Comparison of ENCODE assay signal across 9 mouse cellular contexts in genomic region chr2:28917518-28918361, GRCm38 (mm10). TPM values are rescaled to one million over a fixed set of nuclear protein-coding genes. Genes with fewer than 3 reads are reported as not detected.
DNase-seq lines count a peak whose midpoint lies in the region; ATAC-seq lines count a peak whose summit lies in the region.
"Had no signal": no experiment of that assay in that cellular context is flagged by ENCODE, and none has a peak within 500 bp of the region (broad histone marks: within the 10 kb centered on the region; RNA-seq: fewer than 3 reads in every experiment).

No protein-coding gene starts in this region.

- 1% methylated on average over 66 of the region's 73 CpGs for WGBS in kidney, embryonic 16.5 days
- under 1% methylated on average over 64 of the region's 73 CpGs for WGBS in hindbrain, embryonic 11.5 days
- WGBS in midbrain, embryonic 15.5 days, result under 1% methylated on average over 73 of the region's 73 CpGs

- no peak overlapping the region for H3K9ac ChIP-seq in kidney, embryonic 16.5 days (replicated peaks; ENCODE audit: low read length)
- peak overlapping the region; percentile 43 for H3K9ac ChIP-seq in hindbrain, embryonic 11.5 days (ENCODE audit: low read depth, low read length)
- peak overlapping the region; percentile 24 for H3K9ac ChIP-seq in midbrain, embryonic 15.5 days

- no peak overlapping the region for H3K27ac ChIP-seq in kidney, embryonic 16.5 days (ENCODE audit: low read length)
- peak overlapping the region; percentile 53; the same call in 1 of the 2 replicates for H3K27ac ChIP-seq in hindbrain, embryonic 11.5 days (ENCODE audit: low read depth, low read length)
- peak overlapping the region; percentile 79 for H3K27ac ChIP-seq in midbrain, embryonic 15.5 days

- H3K27me3 ChIP-seq in kidney, embryonic 16.5 days (ENCODE audit: insufficient read depth, low read length), result peaks cover 96% of the 10 kb centered on the region
- H3K27me3 ChIP-seq in hindbrain, embryonic 11.5 days (ENCODE audit: control insufficient read depth, insufficient read depth, low read length), result peaks cover 92% of the 10 kb centered on the region
- H3K27me3 ChIP-seq in midbrain, embryonic 15.5 days (replicated peaks), result peaks cover 66% of the 10 kb centered on the region

- H3K9me3 ChIP-seq in kidney, embryonic 16.5 days (ENCODE audit: low read length), result no peaks in the 10 kb centered on the region
- no peaks in the 10 kb centered on the region for H3K9me3 ChIP-seq in hindbrain, embryonic 11.5 days (ENCODE audit: control insufficient read depth, low read length)
- H3K9me3 ChIP-seq in midbrain, embryonic 15.5 days, result no peaks in the 10 kb centered on the region

- peak overlapping the region; percentile 15; the same call in 1 of the 2 replicates for H3K4me3 ChIP-seq in kidney, embryonic 16.5 days (ENCODE audit: low read length)
- H3K4me3 ChIP-seq in hindbrain, embryonic 11.5 days (ENCODE audit: low read depth, low read length), result peak overlapping the region; percentile 27
- peak overlapping the region; percentile 35 for H3K4me3 ChIP-seq in midbrain, embryonic 15.5 days

- no peak for DNase-seq in kidney, adult 8-10 months
- peak; percentile 66 for DNase-seq in cerebellum, postnatal 25 days
- DNase-seq in hindbrain, embryonic 11.5 days (ENCODE audit: low spot score), result peak; percentile 69
- DNase-seq in thymus, postnatal 25 days, result no peak
- DNase-seq in c-Kit-positive CD71-positive TER-119-positive erythroid progenitor cells, embryonic 14.5 days (ENCODE audit: low spot score), result no peak

- no peak for ATAC-seq in kidney, embryonic 16.5 days (ENCODE audit: low FRiP score, low TSS enrichment)
- ATAC-seq in hindbrain, embryonic 11.5 days (ENCODE audit: low FRiP score), result peak; percentile 49; the same call in 1 of the 2 replicates
- ATAC-seq in midbrain, embryonic 15.5 days (replicated peaks), result no peak; the same call in 1 of the 2 replicates
- no peak for ATAC-seq in CD4-positive, CD25-positive, alpha-beta regulatory T cell, adult 4 months
- ATAC-seq: Patski had no signal

- no peaks in the 10 kb centered on the region for H3K36me3 ChIP-seq in kidney, embryonic 16.5 days (ENCODE audit: insufficient read depth, low read length)
- no peaks in the 10 kb centered on the region for H3K36me3 ChIP-seq in hindbrain, embryonic 11.5 days (ENCODE audit: control insufficient read depth, insufficient read depth, low read length)
- H3K36me3 ChIP-seq in midbrain, embryonic 15.5 days (replicated peaks), result no peaks in the 10 kb centered on the region

- H3K4me1 ChIP-seq in kidney, embryonic 16.5 days (ENCODE audit: insufficient read depth, low read length), result no peaks in the 10 kb centered on the region
- peaks cover 15% of the 10 kb centered on the region for H3K4me1 ChIP-seq in hindbrain, embryonic 11.5 days (replicated peaks; ENCODE audit: control insufficient read depth, insufficient read depth, low read length)
- peaks cover 5% of the 10 kb centered on the region for H3K4me1 ChIP-seq in midbrain, embryonic 15.5 days

- H3K4me2 ChIP-seq in kidney, embryonic 16.5 days (replicated peaks; ENCODE audit: low read depth, low read length), result no peak overlapping the region
- H3K4me2 ChIP-seq in hindbrain, embryonic 11.5 days (replicated peaks; ENCODE audit: low read depth, low read length), result peak overlapping the region; percentile 42
- H3K4me2 ChIP-seq in midbrain, embryonic 15.5 days, result peak overlapping the region; percentile 43

RNA-seq across cellular contexts. Expression of gene Barhl1, which starts 1.3 kb away (rescaled TPM):
- not detected in 2 replicates for polyA plus RNA-seq in kidney, embryonic 16.5 days (2015; fragmentation: Nextera tagmentation; extraction: Ambion mirVana)
- 9.4 and 9.9 TPM in 2 replicates for polyA plus RNA-seq in hindbrain, embryonic 11.5 days (2014; fragmentation: Nextera tagmentation; extraction: Ambion mirVana)
- polyA plus RNA-seq in midbrain, embryonic 15.5 days (2015; fragmentation: Nextera tagmentation; extraction: Ambion mirVana), result 53.5 and 77.8 TPM in 2 replicates
- not detected for polyA plus RNA-seq in CD4-positive, CD25-positive, alpha-beta regulatory T cell, adult 4 months (2017; shearing (Covaris generic))

Comparison
In these comparisons a context has a peak if more than half of its experiments do, and no peak if none do; other contexts are left out.
1. DNase-seq: peak in cerebellum, postnatal 25 days (2 of 2) and hindbrain, embryonic 11.5 days (single experiment); none in kidney, adult 8-10 months (0 of 2), thymus, postnatal 25 days (single experiment) and c-Kit-positive CD71-positive TER-119-positive erythroid progenitor cells, embryonic 14.5 days (single experiment).
2. RNA of gene Barhl1, which starts 1.3 kb away (polyA plus RNA-seq): 53.5 to 77.8 TPM in midbrain, embryonic 15.5 days and 9.4 to 9.9 TPM in hindbrain, embryonic 11.5 days; not detected in kidney, embryonic 16.5 days and not detected in CD4-positive, CD25-positive, alpha-beta regulatory T cell, adult 4 months; every median in the first group is over 10 times any median in the second.
3. Peak in every context shown above with its lines, with median percentiles within 50 percentile points of each other: H3K4me3 ChIP-seq.